Mouse (Mus musculus): ENCODE measurements at regions not wholly inside any gene's neighbourhood (a gene's known extent, or its start where the extent isn't known, plus 50 kb on each side); places are given as distances from the start of the nearest gene placed in this dataset.
A peak's percentile ranks its signal among the peaks of the same experiment; 100 is the strongest.
"Not testable (repeated sequence)": the region's sequence is repeated elsewhere in the genome, so short reads cannot be mapped to it uniquely, and the experiment has no call there.

- intact Hi-C loops (cut with DNase I); DNase-seq: not testable (repeated sequence)
Measured at GRCm38 (mm10) chr17:13654606-13655005, 105.7 kb upstream of the Afdn start.

GRCm38 (mm10) chr17:13656065-13656464 is 104.3 kb upstream of the Afdn start:
- intact Hi-C loops (cut with DNase I) = no loop called here

GRCm38 (mm10) chr17:13656485-13657181 is 103.7 kb upstream of the Afdn start:
- DNase-seq = peak in 1 of 2 experiments; percentile 49
- intact Hi-C loops (cut with DNase I) = no loop called here

More at GRCm38 (mm10) chr17:13656065-13656464, 104.3 kb upstream of the Afdn start:
- no peak for DNase-seq

- DNase-seq = no peak
- intact Hi-C loops (cut with DNase I) = no loop called here
Measured at GRCm38 (mm10) chr17:13657182-13657562, 103.2 kb upstream of the Afdn start.

GRCm38 (mm10) chr17:13657656-13658292 is 102.6 kb upstream of the Afdn start:
- intact Hi-C loops (cut with DNase I) = no loop called here
- peak; percentile 71 to 72 for DNase-seq

GRCm38 (mm10) chr17:13658321-13658978 is 101.9 kb upstream of the Afdn start:
- DNase-seq = peak in 1 of 2 experiments; percentile 49
- intact Hi-C loops (cut with DNase I) = no loop called here

- peak in 1 of 2 experiments; percentile 60 for DNase-seq
- intact Hi-C loops (cut with DNase I) = no loop called here
Measured at GRCm38 (mm10) chr17:13659103-13659502, 101.2 kb upstream of the Afdn start.

- intact Hi-C loops (cut with DNase I) = no loop called here
- no peak for DNase-seq
Measured at GRCm38 (mm10) chr17:13659943-13660342, 100.4 kb upstream of the Afdn start.

- intact Hi-C loops (cut with DNase I) = no loop called here
- DNase-seq = no peak
Measured at GRCm38 (mm10) chr17:13661023-13661422, 99.3 kb upstream of the Afdn start.

- intact Hi-C loops (cut with DNase I) = no loop called here
- DNase-seq = no peak
Measured at GRCm38 (mm10) chr17:13662152-13662551, 98.2 kb upstream of the Afdn start.

Measured in heart, postnatal 10 days (tissue).